Mouse (Mus musculus) urinary bladder, postnatal 36 days (tissue): Measurements from ENCODE around the gene Hspa2.

ENCODE experiments used
- DNase-seq, 2 experiments: peaks; one replicate each; pipeline ENCODE4 v3.0.0; 2022; ENCODE audit warnings: low spot score in 2 of 2, mixed read lengths in 1 of 2

Hspa2 gene

DNA sequence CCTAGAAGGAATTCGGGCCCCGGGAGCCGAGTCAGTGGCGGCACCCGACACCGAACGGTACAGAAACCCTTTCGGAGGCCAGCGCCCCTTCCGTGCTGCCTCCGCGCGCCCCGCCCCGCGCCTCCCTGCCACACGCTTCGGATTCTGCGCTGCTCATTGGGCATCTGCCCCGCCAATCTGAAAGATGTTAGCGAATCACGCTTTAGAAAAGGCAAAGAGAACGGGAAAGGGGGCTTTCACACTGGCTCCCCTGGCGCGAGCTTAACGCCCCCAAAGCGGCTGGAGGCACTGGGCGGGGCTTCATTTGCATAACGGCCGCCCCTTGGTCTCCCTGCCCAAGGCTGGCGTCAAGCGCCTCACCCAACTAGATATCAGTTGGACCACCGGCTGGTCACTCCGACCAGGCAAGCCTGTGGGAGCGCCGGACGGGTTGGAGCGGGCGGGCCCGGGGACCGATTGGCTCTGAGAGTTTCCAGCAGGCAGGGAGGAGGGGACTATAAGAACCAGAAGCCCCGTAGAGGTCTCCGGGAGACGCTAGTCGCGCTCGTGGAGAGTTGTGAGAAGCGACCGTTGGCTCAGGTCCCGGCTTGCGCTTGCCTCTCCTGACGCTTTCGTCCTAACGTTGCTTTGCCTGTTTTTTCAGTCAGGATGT lies at the start of gene Hspa2:
Gene Hspa2 (plus strand): TSS at position 291 of the 652 bp plus-strand sequence.
- peak; percentile 100 for DNase-seq

DNA sequence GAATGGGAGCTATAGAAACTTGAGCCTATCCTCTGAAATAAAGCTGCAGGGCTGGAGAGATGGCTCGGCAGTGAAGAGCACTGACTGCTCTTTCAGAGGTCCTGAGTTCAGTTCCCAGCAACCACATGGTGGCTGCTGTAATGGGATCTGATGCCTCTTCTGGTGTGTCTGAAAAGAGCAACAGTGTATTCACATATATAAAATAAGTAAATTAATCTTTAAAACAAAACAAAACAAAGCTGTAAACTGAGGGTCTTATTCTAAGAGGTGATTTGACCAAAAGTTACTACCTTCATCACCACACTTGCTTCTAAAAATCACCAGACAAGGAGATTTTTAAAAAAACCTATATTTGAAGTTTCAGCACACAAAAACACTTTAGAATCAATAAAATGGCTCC lies 43.1 kb upstream of the Hspa2 start:
- DNase-seq, result no peak

DNA sequence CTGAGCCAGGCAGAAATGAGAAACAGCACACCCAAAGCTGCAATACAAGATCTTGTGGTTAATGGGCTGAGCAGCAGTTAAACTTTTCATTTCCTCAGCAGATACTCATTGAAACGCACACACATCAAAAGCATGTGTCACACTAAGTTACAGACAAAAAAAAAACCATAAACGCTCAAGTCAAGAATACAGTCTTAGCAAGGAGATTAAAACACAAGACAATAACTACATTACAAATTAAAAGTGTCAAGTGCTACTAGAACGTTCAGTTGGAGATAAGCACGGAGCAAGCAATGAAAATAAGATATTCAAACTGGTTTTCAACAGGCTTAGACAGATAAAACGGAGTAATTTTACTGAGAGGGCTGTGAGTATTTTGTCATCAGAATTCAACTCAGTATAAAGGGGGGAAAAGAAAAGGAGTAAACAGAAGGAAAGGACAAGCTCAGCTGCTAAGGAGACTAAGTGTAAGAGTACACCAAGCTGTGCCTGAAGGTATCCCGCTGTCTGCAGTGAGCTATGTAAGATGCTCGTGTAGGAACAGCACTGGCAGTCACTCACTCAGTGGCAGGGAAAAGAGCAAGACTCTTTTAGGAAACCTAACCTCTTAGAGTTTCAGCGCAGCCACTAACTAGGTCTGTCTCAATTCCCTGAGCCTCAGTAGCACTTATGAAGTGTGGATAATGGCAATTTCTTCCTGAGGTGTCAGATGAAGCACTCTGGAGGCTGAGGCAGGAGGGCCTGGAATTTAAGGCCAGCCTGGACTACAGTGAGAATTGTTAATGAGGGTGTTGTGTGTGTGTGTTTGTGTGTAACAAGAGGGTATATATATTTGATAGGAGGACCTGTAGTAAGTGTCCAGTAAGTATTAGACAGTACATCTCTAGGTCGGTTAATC lies 42.3 kb upstream of the Hspa2 start:
- no peak for DNase-seq

DNA sequence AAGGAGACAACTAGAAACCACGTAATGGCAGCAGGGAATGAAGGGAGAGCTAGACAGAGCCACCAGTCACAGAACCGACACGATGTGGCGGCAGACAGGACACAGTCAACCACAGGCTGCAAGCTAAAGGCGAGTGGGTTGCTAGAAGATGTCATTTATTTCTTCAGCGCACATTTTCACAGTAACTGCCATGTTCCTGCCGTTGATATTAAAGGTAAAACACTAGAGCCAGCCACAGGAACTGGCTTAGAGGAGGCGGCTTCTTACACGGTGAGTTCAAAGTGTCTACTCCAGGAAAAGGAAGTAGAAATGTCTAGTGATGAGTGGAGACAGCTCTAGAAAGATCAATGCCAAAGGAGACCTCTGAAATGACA lies 41.7 kb upstream of the Hspa2 start:
- DNase-seq, result no peak

DNA sequence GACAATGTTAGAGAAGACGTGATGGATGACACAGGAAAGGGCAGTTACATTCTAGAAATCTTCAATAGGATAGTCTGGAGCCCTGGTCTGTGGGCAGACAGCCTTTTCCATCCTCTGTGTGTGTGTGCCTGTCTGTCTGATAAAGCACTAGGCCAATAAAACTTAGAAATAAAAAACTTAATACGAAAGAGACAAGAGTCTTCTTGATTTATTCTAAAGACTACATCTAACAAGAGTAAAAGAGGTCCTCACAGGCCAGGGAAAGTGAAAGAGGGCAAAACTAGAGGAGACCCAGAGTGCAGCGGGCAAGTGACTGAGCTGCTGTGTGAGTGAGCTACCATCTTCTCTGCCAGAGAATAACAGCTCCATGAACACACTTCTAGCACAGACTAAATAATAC lies 37.7 kb upstream of the Hspa2 start:
- no peak for DNase-seq

DNA sequence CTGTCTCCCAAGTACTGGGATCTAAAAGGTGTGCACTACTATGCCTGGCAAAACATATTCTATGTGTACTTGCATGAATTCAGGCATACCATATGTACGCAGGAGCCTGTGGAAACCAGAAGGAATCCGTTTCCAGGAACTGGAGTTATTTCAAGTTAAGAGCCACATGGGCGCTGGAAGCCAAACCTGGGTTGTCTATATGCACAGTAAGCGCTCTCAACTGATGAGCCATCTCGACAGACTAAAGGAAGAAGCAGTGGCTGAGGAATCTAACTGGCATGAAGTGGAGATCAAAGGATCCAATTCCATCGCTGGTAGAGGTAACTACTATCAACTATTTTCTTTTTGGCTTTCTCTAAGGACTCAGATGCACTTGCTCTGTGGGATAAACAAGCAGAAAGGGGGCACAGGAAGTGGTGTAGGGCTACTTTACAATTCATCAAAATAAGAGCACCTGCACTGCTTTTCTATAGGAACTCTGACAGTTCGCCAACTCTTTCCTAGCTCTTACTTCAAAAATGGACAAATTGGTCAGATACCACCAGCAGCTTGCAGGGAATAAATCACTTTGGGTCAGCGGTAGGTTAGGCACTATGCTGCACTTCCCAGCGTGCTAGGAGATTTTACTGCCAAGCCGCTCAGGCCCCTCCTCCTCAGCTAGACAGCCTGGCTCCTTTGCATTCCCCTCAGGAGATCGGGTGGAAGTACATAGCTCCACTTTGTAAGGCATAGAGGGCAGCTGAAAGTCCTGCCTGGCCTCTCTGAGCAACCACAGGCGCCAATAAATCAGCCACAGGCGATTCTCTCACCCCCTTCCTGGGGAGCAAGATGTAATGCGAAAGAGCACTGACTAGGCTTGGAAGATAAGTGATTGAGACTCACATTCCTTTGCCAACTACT lies 36.6 kb upstream of the Hspa2 start:
- peak in 1 of 2 experiments; percentile 24 for DNase-seq

DNA sequence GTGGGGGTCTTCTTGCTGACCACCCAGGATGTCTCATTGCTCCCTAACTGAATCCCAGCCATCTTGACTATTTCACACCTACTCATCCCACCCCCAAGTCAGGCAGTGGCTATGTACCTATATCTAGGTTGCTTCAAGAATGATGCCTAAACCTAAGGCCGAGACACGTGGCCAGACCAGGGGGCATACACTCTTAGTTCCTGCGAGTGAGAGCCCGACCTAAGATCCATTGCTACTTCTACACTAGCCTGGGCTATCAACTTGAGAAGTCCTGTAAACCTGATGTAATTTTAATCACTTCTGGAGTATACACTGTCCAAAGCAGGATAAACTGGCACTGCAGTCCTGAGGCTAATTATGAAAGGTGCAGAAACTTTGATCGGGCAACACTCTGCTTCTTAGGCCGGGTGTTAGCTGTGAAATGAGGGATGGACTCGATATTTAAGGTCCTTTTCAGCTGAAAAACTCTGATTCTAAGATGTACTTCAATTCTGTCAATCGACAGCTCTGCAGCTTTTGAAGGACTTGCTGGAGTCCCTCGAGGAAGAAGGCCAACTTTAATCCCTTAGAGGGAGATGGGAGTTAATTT lies 35.7 kb upstream of the Hspa2 start:
- DNase-seq, result no peak

DNA sequence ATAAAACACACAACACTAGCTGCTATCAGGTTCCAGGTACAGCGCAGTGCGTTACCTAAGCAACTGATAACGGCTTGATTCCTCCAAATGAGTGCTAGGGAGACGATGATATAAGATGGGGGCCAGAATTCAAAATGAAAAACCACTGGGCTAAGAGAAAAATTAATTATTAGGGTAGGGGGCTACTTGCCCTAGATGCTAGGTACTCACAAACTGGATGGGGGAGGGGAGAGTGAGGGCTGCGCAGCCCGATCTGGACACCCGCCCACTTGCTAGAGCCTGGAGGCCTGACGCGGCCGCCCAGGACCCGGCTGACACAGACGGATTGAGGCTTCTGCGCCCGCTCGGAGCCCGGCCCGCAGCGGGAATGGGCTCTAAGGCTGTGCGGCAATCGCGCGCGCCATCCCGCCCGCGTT lies 35.2 kb upstream of the Hspa2 start:
- no peak for DNase-seq

DNA sequence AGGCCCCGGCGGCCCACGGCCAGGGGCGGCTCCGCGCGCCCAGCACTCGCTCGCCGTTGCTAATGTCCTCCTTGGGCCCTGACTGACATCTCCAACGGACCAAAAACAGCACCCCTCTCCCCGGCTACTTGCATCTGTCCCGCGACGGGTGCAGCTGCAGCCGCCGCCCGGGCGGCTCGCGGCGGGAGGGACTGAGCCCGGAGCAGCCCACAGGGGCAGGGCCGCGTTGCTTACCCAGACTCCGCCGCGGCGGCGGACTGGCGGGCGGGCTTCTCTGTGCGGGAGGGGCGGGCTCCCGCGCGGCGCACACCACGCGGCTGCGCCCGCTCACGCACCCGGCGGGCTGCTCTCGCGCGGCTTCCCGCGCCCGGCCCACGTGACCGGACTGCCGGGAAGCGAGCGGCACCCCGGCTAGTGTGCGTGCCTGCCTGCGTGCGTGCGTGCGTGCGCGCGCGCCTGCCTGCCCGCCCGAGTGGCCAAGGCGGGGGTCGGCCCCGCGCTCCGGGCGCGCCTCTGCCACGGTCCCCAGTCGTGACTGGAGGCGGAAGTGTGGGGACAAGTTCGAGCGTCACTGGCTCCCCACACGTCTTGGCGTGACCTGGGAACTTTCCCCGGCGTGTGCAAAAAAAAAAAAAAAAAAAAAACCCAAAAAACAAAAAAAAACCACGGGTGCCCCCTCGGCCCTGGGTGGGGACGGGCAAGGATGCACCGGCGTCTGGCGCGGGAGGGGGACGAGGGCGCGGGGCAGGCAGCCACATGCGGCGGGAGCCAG lies 34.6 kb upstream of the Hspa2 start, which contains the start of gene Zbtb25:
Gene Zbtb25 (minus strand): TSS at position 397 of the 772 bp plus-strand sequence.
- peak; percentile 70 to 82 for DNase-seq

DNA sequence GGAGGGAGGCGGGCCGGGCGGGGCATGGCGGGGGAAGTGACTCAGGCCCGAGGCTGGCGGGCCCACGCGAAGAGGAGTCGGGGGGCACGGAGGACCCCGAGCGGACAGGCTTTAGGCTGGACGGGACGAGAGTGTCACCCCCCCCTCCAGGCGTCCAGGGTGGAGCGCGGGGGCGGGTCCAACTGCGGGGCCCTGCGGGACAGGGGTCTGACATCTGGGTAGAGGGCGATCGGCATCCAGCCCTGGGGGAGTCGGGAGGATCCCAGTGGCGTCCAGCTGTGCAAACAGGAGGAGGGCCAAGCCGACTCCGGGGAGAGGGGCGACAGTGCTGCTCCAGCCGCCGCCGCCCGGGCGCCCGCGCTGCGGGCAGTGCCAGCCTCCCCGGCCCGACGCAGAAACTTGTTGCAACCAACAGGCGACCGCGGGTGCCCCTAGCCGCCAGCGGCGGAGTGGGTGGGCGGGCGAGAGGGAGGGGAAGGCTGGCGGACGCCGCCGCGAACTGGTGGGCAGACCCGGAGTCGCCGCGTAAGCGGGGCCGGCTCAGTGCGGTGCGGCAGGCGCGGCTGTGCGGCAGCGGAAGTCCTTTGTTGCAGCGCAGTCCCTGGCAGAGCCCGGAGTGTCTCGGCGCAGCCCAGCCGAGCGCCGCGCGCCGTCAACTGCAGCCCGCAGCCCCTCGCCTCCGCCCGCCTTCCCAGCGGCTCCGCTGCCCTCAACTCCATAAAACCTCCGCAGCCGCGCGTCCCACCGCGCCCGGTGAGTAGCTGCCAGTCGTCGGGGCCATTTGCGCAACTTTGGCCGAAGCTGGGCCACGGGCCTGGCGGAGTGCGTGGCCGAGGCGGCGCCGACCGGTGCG lies 33.8 kb upstream of the Hspa2 start, which contains the start of gene Zbtb1:
Gene Zbtb1 (plus strand): TSS at position 289 of the 853 bp plus-strand sequence.
- peak; percentile 71 to 76 for DNase-seq

DNA sequence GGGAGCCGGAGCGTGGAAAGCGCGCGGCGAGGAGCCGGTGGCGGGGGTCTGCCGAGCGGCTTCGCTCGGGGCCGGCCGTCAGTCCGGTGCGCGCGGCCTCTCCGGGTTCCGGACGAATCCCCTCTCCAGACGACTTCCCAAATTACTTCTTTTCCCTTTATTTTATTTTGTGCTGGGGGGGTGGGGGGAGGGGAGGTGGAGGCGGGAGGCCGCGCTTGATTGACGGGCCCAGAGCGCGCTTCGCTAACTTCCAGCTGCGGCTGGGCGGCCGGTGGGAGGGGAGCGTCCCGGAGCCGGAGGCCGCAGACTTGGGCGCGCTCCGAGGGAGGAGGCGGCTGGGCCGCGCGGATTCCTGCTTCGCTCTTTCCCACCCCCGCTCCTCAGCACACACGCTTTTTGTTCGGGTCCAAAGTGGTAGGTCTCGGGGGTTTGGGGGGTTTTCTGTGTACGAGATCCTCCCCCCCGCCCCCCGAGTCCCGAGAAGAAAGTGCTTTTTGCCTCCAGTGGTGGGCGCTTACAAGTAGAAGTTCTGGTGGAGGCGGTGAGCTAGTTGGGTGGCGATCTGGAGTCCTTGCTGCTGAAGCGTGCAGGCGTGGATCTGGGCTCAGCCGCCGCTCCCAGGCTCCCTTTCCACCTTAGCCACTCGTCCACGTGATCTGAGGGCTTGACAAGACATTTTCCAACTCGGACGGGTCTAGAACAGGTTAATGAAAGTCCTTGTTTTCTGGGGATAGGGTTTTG lies 33.0 kb upstream of the Hspa2 start:
- DNase-seq, result peak; percentile 68 to 82

DNA sequence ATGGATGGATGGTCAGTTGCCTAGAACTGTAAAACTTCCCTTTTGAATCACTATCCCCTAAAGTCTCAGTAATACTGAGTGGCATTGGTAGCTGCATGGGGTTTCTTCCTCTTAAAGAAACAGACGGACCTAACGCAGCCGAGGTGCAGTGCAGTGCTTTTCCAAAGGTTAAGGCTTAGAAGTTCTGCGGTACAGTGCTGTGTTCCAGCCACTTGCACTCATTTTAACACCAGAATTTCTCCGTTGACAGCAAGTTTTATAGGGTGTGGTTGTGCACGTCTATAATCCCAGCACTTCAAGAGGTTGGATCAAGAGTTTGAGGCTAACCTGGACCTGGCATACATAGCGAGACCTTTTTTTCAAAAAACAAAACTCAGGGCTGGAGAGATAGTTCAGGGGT lies 31.9 kb upstream of the Hspa2 start:
- DNase-seq, result no peak

DNA sequence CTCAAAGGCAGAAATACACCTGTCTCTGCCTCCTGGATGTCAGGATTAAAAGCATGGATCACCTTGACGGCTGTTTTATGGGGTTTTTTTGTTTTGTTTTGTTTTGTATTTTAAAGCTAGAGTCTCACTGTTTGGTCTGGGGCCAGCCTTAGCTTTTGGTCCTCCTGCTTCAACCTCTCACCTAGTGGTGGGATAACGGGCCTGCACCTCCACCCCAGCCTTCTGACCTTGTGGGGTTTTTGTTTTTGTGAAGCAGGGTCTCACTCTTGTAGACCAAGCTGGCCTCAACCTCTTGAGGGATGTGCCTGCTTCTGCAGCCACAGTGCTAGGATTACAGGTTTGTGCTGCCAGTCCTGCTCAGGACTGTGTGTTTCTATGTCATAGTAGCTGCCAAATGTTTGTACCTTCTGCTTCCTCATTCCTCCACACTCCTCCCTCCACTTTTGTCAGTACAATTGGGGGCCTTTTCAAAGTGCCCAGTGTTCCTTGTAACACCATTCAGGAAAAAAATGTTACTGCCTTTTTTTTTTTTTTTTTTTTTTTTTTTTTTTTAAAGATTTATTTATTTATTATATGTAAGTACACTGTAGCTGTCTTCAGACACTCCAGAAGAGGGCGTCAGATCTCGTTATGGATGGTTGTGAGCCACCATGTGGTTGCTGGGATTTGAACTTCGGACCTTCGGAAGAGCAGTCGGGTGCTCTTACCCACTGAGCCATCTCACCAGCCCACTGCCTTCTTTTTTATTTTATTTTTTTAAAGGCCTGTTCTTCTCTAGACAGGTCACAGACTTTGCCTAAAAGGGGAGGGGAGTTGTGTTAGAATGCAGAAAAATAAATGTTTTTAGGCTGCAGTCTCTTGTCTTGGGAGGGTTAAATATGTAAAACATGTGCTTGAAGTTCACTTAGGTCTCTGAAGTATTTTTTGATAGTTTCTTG lies 30.8 kb upstream of the Hspa2 start:
- no peak for DNase-seq

DNA sequence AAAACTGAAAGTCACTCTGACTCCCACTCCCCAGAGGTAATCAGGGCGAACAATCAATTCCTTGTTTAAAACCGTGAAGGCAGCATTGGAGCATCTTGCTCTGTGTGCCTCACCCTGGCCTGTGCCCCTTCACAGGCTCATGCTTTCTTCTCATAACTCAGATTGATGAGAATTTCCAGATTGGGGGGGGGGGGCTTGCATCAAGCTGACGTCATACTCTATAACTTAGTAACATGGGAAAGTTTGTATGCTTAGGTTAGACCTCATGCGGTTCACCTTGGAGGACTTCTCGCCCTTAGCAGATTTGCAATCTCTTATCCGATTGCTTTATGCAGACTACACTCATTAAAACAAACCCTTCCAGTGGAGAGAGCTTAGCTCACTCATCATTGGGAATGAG lies 30.0 kb upstream of the Hspa2 start:
- no peak for DNase-seq

DNA sequence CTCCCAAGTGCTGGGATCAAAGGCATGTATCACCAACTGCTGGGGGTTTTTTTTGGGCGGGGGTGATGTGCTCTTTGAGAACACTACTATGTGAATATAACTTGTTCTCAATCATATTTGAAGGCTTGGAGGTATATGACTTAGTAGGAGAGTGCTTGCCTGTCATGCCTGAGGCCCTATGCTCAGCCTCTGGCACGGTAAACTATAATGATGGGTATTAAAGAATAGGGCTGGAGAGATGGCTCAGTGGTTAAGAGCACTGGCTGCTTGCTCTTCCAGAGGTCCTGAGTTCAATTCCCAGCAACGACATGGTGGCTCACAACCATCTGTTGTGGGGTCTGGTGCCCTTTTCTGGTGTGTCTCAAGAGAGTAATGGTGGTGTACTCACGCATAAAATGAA lies 29.1 kb upstream of the Hspa2 start:
- no peak for DNase-seq

DNA sequence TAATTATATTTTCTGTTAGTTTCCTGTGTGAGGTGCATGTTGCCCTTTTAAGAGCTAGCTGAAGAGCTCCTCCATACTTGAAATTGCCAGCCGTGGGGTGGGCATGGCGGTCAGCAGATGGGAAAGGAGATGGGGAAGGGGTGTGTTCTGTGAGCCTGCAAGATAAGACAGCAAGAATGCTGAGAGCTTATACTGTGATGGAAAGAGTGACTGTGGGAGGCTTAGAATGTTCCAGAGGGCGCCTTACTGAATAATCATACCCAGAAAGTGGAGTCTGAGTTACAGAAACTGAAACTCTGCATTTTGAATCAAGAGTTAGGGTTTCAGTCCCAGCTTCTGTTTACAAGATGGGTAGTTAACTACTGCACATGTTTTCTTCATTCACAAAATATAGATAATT lies 28.5 kb upstream of the Hspa2 start:
- DNase-seq, result no peak

DNA sequence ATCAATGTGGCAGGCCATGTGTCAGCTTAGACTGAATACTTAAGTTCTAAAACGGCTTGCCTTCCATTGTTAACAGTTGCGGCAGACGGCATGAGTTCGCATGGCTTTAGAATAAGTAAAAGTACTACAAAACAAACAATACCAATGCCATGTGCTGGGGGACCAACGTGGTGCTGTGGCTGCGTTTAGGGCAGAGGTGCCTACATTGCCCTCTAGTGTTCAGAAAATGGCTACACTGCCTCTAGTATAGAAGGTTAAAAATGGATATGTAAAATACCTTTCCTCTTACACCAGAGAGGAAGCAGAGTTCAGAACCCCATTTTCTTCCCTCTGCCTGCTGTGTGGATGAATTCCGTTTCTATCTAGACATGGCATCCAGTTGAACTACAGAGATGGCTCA lies 27.3 kb upstream of the Hspa2 start:
- no peak for DNase-seq

DNA sequence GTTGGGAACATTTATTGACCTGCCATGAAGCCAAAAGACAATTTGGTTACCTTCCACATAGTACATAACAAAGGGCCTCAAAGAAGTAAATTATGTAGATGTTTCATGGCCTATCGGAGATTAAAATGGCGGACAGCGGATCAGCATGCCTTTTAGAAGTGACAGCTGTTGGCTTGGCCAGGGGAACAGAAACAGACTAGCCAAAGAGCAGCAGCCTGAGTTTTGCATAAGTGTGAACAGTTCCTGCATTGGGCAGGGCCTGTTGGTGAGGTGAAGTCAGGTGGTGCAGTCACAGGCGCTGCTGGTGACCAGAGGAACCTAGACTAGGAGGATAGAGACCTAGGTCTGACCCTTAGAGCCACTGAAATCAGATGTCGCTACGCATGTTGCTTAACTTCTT lies 26.9 kb upstream of the Hspa2 start:
- no peak for DNase-seq
